Mouse (Mus musculus) erythroblast, embryonic 14.5 days (primary cell): ENCODE measurements around the gene Fasn.
"Not testable (repeated sequence)": the region's sequence is repeated elsewhere in the genome, so short reads cannot be mapped to it uniquely, and the experiment has no call there.

Experiments
- GATA1 ChIP-seq: IDR thresholded peaks from 2 replicates; pipeline ENCODE4 v1.6.1; 2012; ENCODE audit warnings: low read length, inconsistent platforms, mixed read lengths
- TAL1 ChIP-seq: IDR thresholded peaks from 3 replicates; pipeline ENCODE4 v1.6.1; 2012; ENCODE audit warnings: low read length, inconsistent platforms, mixed read lengths

DNA sequence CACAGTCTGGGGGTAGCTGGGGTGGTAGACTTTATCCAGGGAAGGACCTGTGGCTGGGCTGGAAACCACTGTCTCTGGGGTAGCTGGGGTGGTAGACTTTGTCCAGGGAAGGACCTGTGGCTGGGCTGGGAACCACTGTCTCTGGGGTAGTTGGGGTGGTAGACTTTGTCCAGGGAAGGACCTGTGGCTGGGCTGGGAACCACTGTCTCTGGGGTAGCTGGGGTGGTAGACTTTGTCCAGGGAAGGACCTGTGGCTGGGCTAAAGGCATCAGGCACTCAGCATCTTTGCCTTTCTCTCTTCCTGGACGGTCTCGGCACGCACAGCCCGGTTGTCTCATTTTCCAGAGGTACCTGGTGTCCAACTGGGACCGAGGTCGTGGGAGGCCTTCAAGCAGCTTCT, 43.0 kb downstream of the Fasn start:
- TF ChIP-seq GATA1, TAL1: not testable (repeated sequence)
